ENCODE assay signal across 16 mouse cellular contexts in the genomic region with DNA sequence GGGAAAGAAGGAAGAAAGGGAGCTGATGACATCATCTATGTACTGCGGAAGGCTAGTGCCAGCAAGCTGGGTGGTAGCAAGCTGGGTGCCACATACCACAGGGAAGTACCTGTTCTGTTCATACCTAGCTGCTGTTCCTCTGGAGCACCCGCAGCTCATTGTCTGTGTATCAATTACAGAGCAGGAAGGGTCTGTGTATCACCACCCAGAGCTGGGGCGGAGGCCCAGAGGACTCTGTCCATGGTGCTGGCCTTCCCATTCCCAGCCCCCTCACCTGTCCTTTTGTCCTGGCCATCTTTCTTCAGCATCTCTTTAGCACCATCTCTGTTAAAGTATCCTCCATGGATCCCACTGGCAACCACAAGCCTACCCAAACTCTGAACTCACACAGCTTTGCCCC.
DNase-seq lines count a peak whose midpoint lies in the region; ATAC-seq lines count a peak whose summit lies in the region.
"Had no signal": no experiment of that assay in that cellular context is flagged by ENCODE, and none has a peak within 500 bp of the region (broad histone marks: within the 10 kb centered on the region; RNA-seq: fewer than 3 reads in every experiment).

No protein-coding gene starts in this region.

- DNase-seq in adrenal gland, postnatal 10 days, result peak; percentile 7
- DNase-seq in adrenal gland, postnatal 14 days, result no peak
- DNase-seq in kidney, postnatal 10 days, result peak; percentile 34
- no peak for DNase-seq in kidney, postnatal 25 days
- DNase-seq in embryo, embryonic 10.5 days (ENCODE audit: low spot score), result peak; percentile 63
- peak; percentile 71 for DNase-seq in limb, embryonic 11.5 days (ENCODE audit: low spot score)
- DNase-seq in natural killer cell, adult 2 months (ENCODE audit: low spot score in 2 of 2), result no peak
- no peak for DNase-seq in gastrocnemius, postnatal 14 days
- DNase-seq: cerebellum, adult 11-12 months; gastrocnemius, adult 2 months; liver, postnatal 0 days; lung, postnatal 36 days; right cerebral cortex, postnatal 25 days had no signal

- H3K4me1 ChIP-seq in limb, embryonic 11.5 days (ENCODE audit: control insufficient read depth, insufficient read depth, low read length), result 0 out of 2 replicates have a peak, but pooled peaks cover 4% of the 10 kb centered on the region

- H3K9me3 ChIP-seq in limb, embryonic 11.5 days (ENCODE audit: control insufficient read depth, low read length), result no peaks in the 10 kb centered on the region
- H3K9me3 ChIP-seq: limb, embryonic 12.5 days; midbrain, embryonic 12.5 days had no signal

- WGBS in limb, embryonic 11.5 days, result 28% methylated on average over 3 of the region's 3 CpGs

- no peaks in the 10 kb centered on the region for H3K36me3 ChIP-seq in limb, embryonic 11.5 days (ENCODE audit: control insufficient read depth, insufficient read depth, low read length)
- H3K36me3 ChIP-seq: limb, embryonic 12.5 days; midbrain, embryonic 12.5 days had no signal

- intact Hi-C loops in gastrocnemius, postnatal 14 days (cut with DNase I; ENCODE audit: low total_unique reads), result no loop called here

- ATAC-seq in limb, embryonic 11.5 days (ENCODE audit: insufficient number of reproducible peaks, low FRiP score, low TSS enrichment, low read depth), result no peak
- ATAC-seq: hindbrain, postnatal 0 days; liver, postnatal 0 days had no signal

- no peak overlapping the region for H3K4me3 ChIP-seq in limb, embryonic 11.5 days (ENCODE audit: low read depth, low read length)
- H3K4me3 ChIP-seq: gastrocnemius, adult 2 months; limb, embryonic 12.5 days; midbrain, embryonic 12.5 days had no signal

- H3K27ac ChIP-seq in limb, embryonic 11.5 days (replicated peaks; ENCODE audit: low read depth, low read length), result no peak overlapping the region
- H3K27ac ChIP-seq: gastrocnemius, adult 2 months; hindbrain, postnatal 0 days; limb, embryonic 12.5 days; midbrain, embryonic 12.5 days had no signal

- no peak overlapping the region for H3K4me2 ChIP-seq in limb, embryonic 11.5 days (ENCODE audit: low read depth, severe bottlenecking)
- H3K4me2 ChIP-seq: limb, embryonic 12.5 days; midbrain, embryonic 12.5 days had no signal

- no peaks in the 10 kb centered on the region for H3K27me3 ChIP-seq in limb, embryonic 11.5 days (ENCODE audit: control insufficient read depth, insufficient read depth, low read length)
- H3K27me3 ChIP-seq: midbrain, embryonic 12.5 days had no signal

- no peak overlapping the region for H3K9ac ChIP-seq in limb, embryonic 11.5 days (ENCODE audit: low read length)
- H3K9ac ChIP-seq: limb, embryonic 12.5 days; liver, postnatal 0 days; midbrain, embryonic 12.5 days had no signal

Comparison
In these comparisons a context has a peak if more than half of its experiments do, and no peak if none do; other contexts are left out.
1. DNase-seq: peak in adrenal gland, postnatal 10 days (single experiment), kidney, postnatal 10 days (single experiment), embryo, embryonic 10.5 days (single experiment) and limb, embryonic 11.5 days (single experiment); none in adrenal gland, postnatal 14 days (single experiment), kidney, postnatal 25 days (0 of 2), natural killer cell, adult 2 months (0 of 2) and gastrocnemius, postnatal 14 days (single experiment).